Comparison of ENCODE assay signal across 24 mouse cellular contexts in genomic region chr7:122319566-122319965, GRCm38 (mm10).
"Had no signal": no experiment of that assay in that cellular context is flagged by ENCODE, and none has a peak within 500 bp of the region (broad histone marks: within the 10 kb centered on the region; RNA-seq: fewer than 3 reads in every experiment).

No protein-coding gene starts in this region.

- H3K27me3 ChIP-seq: heart, embryonic 12.5 days; hindbrain, embryonic 13.5 days; hindbrain, embryonic 15.5 days; kidney, embryonic 15.5 days; limb, embryonic 13.5 days; limb, embryonic 15.5 days; liver, embryonic 12.5 days had no signal

- H3K36me3 ChIP-seq: heart, embryonic 10.5 days; heart, embryonic 12.5 days; hindbrain, embryonic 13.5 days; hindbrain, embryonic 15.5 days; kidney, embryonic 15.5 days; limb, embryonic 13.5 days; limb, embryonic 15.5 days; liver, embryonic 12.5 days had no signal

- H3K9ac ChIP-seq: heart, embryonic 12.5 days; hindbrain, embryonic 13.5 days; hindbrain, embryonic 15.5 days; kidney, embryonic 15.5 days; limb, embryonic 13.5 days; limb, embryonic 15.5 days; liver, embryonic 12.5 days had no signal

- H3K4me3 ChIP-seq: gastrocnemius, adult 2 months; heart, embryonic 10.5 days; heart, embryonic 12.5 days; hindbrain, embryonic 13.5 days; hindbrain, embryonic 15.5 days; kidney, embryonic 15.5 days; limb, embryonic 13.5 days; limb, embryonic 15.5 days; liver, embryonic 12.5 days had no signal

- DNase-seq: gastrocnemius, adult 2 months; gastrocnemius, postnatal 10 days; gastrocnemius, postnatal 25 days; heart, adult 18-20 months; heart, postnatal 10 days; heart, postnatal 36 days; kidney, adult 11 months; kidney, adult 2 months; kidney, adult 9 months; kidney, postnatal 14 days; kidney, postnatal 36 days; layer of hippocampus, adult 9-11 months; layer of hippocampus, postnatal 36 days; left cerebral cortex, postnatal 4 days had no signal

- H3K27ac ChIP-seq: gastrocnemius, adult 2 months; heart, embryonic 10.5 days; hindbrain, embryonic 13.5 days; hindbrain, embryonic 15.5 days; hindbrain, postnatal 0 days; kidney, embryonic 15.5 days; kidney, postnatal 0 days; limb, embryonic 13.5 days; limb, embryonic 15.5 days; liver, embryonic 12.5 days had no signal

- H3K4me2 ChIP-seq: heart, embryonic 12.5 days; hindbrain, embryonic 13.5 days; hindbrain, embryonic 15.5 days; kidney, embryonic 15.5 days; limb, embryonic 13.5 days; limb, embryonic 15.5 days; liver, embryonic 12.5 days had no signal

- H3K9me3 ChIP-seq: heart, embryonic 10.5 days; hindbrain, embryonic 13.5 days; hindbrain, embryonic 15.5 days; kidney, embryonic 15.5 days; limb, embryonic 13.5 days; limb, embryonic 15.5 days; liver, embryonic 12.5 days had no signal

- H3K4me1 ChIP-seq: heart, embryonic 10.5 days; hindbrain, embryonic 13.5 days; kidney, embryonic 15.5 days; limb, embryonic 13.5 days; limb, embryonic 15.5 days had no signal
